Comparison of ENCODE assay signal across 8 mouse cellular contexts in genomic region chr5:148495173-148495572, GRCm38 (mm10). TPM values are rescaled to one million over a fixed set of nuclear protein-coding genes. Genes with fewer than 3 reads are reported as not detected.
DNase-seq lines count a peak whose midpoint lies in the region; ATAC-seq and TF ChIP-seq lines count a peak whose summit lies in the region.

No protein-coding gene starts in this region.

- DNase-seq in kidney, postnatal 0 days (ENCODE audit: low spot score) = peak; percentile 52
- DNase-seq in kidney, postnatal 36 days = no peak
- peak; percentile 42 for DNase-seq in embryo, embryonic 10 days (ENCODE audit: low spot score)
- DNase-seq in thymus, adult 2 months = peak; percentile 66
- no peak for DNase-seq in testis, postnatal 10 days (ENCODE audit: low spot score)
- no peak for DNase-seq in adrenal gland, adult 2 months
- DNase-seq in frontal cortex, postnatal 36 days (ENCODE audit: low spot score in 2 of 2) = no peak

- no peak overlapping the region for H3K4me3 ChIP-seq in kidney, postnatal 0 days (replicated peaks; ENCODE audit: low read depth, low read length)
- H3K4me3 ChIP-seq in lung, embryonic 15.5 days = no peak overlapping the region
- H3K4me3 ChIP-seq in thymus, adult 2 months (ENCODE audit: control insufficient read depth, insufficient read depth, low read length) = peak overlapping the region; percentile 40

- no peak for ATAC-seq in kidney, postnatal 0 days (replicated peaks; ENCODE audit: low FRiP score, low read depth)
- ATAC-seq in lung, embryonic 15.5 days (ENCODE audit: borderline replicate concordance, extremely low read depth, low FRiP score, low TSS enrichment) = peak; percentile 78

- no peak for TF ChIP-seq POLR2A in thymus, adult 2 months (IDR thresholded peaks at IDR 0.05; ENCODE audit: control insufficient read depth, extremely low read depth, insufficient read depth, low read length, poor library complexity)

- no peaks in the 10 kb centered on the region for H3K36me3 ChIP-seq in kidney, postnatal 0 days (ENCODE audit: insufficient read depth, low read length)
- H3K36me3 ChIP-seq in lung, embryonic 15.5 days = no peaks in the 10 kb centered on the region
- no peaks in the 10 kb centered on the region for H3K36me3 ChIP-seq in thymus, adult 2 months (ENCODE audit: control insufficient read depth, insufficient read depth, low read length)

- no peak overlapping the region for H3K9ac ChIP-seq in kidney, postnatal 0 days (ENCODE audit: low read depth, low read length)
- H3K9ac ChIP-seq in lung, embryonic 15.5 days = no peak overlapping the region

- H3K4me1 ChIP-seq in kidney, postnatal 0 days (replicated peaks; ENCODE audit: insufficient read depth, low read length) = no peaks in the 10 kb centered on the region
- peaks cover 1% of the 10 kb centered on the region; the same call in 1 of the 2 replicates for H3K4me1 ChIP-seq in lung, embryonic 15.5 days
- H3K4me1 ChIP-seq in thymus, adult 2 months (replicated peaks; ENCODE audit: control insufficient read depth, insufficient read depth, low read length) = peaks cover 12% of the 10 kb centered on the region

- no peak for TF ChIP-seq CTCF in kidney, postnatal 0 days (IDR thresholded peaks at IDR 0.05; ENCODE audit: low read depth)
- TF ChIP-seq CTCF in thymus, adult 2 months (IDR thresholded peaks at IDR 0.05; ENCODE audit: borderline replicate concordance, control insufficient read depth, extremely low read depth, insufficient read depth, low read length, poor library complexity) = no peak

- peak overlapping the region; percentile 25; the same call in 1 of the 2 replicates for H3K4me2 ChIP-seq in kidney, postnatal 0 days (ENCODE audit: low read length)
- H3K4me2 ChIP-seq in lung, embryonic 15.5 days = peak overlapping the region; percentile 37

- H3K27ac ChIP-seq in kidney, postnatal 0 days = no peak overlapping the region
- no peak overlapping the region for H3K27ac ChIP-seq in lung, embryonic 15.5 days
- peak overlapping the region; percentile 68; the same call in 1 of the 2 replicates for H3K27ac ChIP-seq in thymus, adult 2 months (ENCODE audit: control insufficient read depth, insufficient read depth, low read length)

- 30% methylated on average over 10 of the region's 10 CpGs for WGBS in kidney, postnatal 0 days
- 20% methylated on average over 10 of the region's 10 CpGs for WGBS in lung, embryonic 15.5 days
- 5% methylated on average over 10 of the region's 10 CpGs for WGBS in thymus, adult 2 months

- H3K27me3 ChIP-seq in kidney, postnatal 0 days (ENCODE audit: insufficient read depth, low read length) = no peaks in the 10 kb centered on the region
- H3K27me3 ChIP-seq in lung, embryonic 15.5 days = no peaks in the 10 kb centered on the region
- H3K27me3 ChIP-seq in thymus, adult 2 months (ENCODE audit: control insufficient read depth, insufficient read depth, low read length) = no peaks in the 10 kb centered on the region

- no peaks in the 10 kb centered on the region; the same call in 1 of the 2 replicates for H3K9me3 ChIP-seq in kidney, postnatal 0 days (replicated peaks; ENCODE audit: low read length)
- H3K9me3 ChIP-seq in lung, embryonic 15.5 days = no peaks in the 10 kb centered on the region

RNA-seq across cellular contexts. Expression of gene Ubl3, which starts 57.4 kb away (rescaled TPM):
- 100 and 104 TPM in 2 replicates for polyA plus RNA-seq in kidney, postnatal 0 days (2015; fragmentation: Nextera tagmentation; extraction: Ambion mirVana)
- polyA plus RNA-seq in lung, embryonic 15.5 days (2015; fragmentation: Nextera tagmentation; extraction: Ambion mirVana) = 85.2 and 88.1 TPM in 2 replicates
- 45.3 and 48.2 TPM in 2 replicates for polyA plus RNA-seq in thymus, adult 2 months (2012; rRNA removed)
- total RNA-seq in adrenal gland, adult 2 months (2021) = 100 to 1,000 TPM; 163 to 167 TPM
- 90.5 and 90.9 TPM in 2 replicates for polyA plus RNA-seq in adrenal gland, adult 2 months (2012; rRNA removed)

Comparison
In these comparisons a context has a peak if more than half of its experiments do, and no peak if none do; other contexts are left out.
1. DNase-seq: peak in kidney, postnatal 0 days (single experiment), embryo, embryonic 10 days (single experiment) and thymus, adult 2 months (single experiment); none in kidney, postnatal 36 days (0 of 2), testis, postnatal 10 days (single experiment), adrenal gland, adult 2 months (single experiment) and frontal cortex, postnatal 36 days (0 of 2).